Mouse (Mus musculus): Measurements from ENCODE around the gene Ces1a.

GRCm38 (mm10) chr8:93075251-93075650 lies 27.3 kb upstream of the Ces1a start:
- no peak for TF ChIP-seq CTCF (IDR thresholded peaks at IDR 0.05; ENCODE audit: borderline replicate concordance, insufficient read depth, low read depth, low read length)
- TF ChIP-seq POLR2A (IDR thresholded peaks at IDR 0.05; ENCODE audit: borderline replicate concordance, insufficient read depth, low read length) = no peak
